In the genomic region with DNA sequence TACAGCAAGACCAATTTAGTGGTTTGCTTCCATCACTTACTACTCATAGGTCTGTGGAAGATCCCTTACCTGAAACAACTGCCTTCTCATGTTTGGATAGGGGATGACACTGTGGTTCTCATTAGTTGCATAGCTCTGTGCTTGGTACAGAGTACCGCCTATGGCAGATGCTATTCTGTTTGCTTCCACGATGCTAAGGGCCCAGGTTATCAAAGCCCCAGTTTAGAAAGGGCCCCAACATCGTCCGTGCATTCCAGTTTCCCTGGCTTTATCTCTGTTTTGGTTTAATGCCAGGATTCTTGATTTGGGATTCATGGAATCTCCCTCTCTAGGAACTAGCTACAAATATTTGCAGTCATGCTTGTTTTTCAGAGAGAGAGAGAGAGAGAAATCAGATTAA, we compare ENCODE assay signal across 24 mouse cellular contexts.
DNase-seq lines count a peak whose midpoint lies in the region; ATAC-seq lines count a peak whose summit lies in the region.
"Had no signal": no experiment of that assay in that cellular context is flagged by ENCODE, and none has a peak within 500 bp of the region (broad histone marks: within the 10 kb centered on the region; RNA-seq: fewer than 3 reads in every experiment).

No protein-coding gene starts in this region.

- WGBS in heart, embryonic 13.5 days: 27% methylated on average over 4 of the region's 4 CpGs
- WGBS in heart, embryonic 16.5 days: 19% methylated on average over 4 of the region's 4 CpGs

- H3K27me3 ChIP-seq in heart, embryonic 13.5 days (replicated peaks): no peaks in the 10 kb centered on the region
- no peaks in the 10 kb centered on the region for H3K27me3 ChIP-seq in heart, embryonic 16.5 days (ENCODE audit: control insufficient read depth, insufficient read depth, low read length)
- H3K27me3 ChIP-seq: CH12.LX; forebrain, embryonic 13.5 days; heart, embryonic 12.5 days had no signal

- peak; percentile 28 for DNase-seq in heart, adult 11 months
- no peak for DNase-seq in heart, adult 9 months (ENCODE audit: low spot score in 2 of 2)
- no peak for DNase-seq in heart, adult 18-20 months
- DNase-seq in heart, postnatal 14 days: no peak
- DNase-seq: adrenal gland, postnatal 10 days; adrenal gland, postnatal 36 days; B cell, adult 2 months; cerebellum, adult 18-20 months; cerebellum, adult 9-10 months; cerebellum, postnatal 14 days; kidney, adult 18-20 months; kidney, adult 9 months had no signal

- intact Hi-C loops in heart, postnatal 14 days (cut with DNase I): no loop called here

- H3K36me3 ChIP-seq in heart, embryonic 13.5 days: no peaks in the 10 kb centered on the region
- H3K36me3 ChIP-seq in heart, embryonic 16.5 days (ENCODE audit: control insufficient read depth, insufficient read depth): no peaks in the 10 kb centered on the region
- H3K36me3 ChIP-seq: forebrain, embryonic 10.5 days; G1E; heart, embryonic 12.5 days had no signal

- peak overlapping the region; percentile 7; the same call in 1 of the 2 replicates for H3K4me2 ChIP-seq in heart, embryonic 13.5 days
- H3K4me2 ChIP-seq in heart, embryonic 16.5 days (ENCODE audit: low read depth, low read length): no peak overlapping the region
- H3K4me2 ChIP-seq: forebrain, embryonic 13.5 days; heart, embryonic 12.5 days; hindbrain, embryonic 14.5 days had no signal

- no peak overlapping the region for H3K4me3 ChIP-seq in heart, embryonic 13.5 days
- no peak overlapping the region for H3K4me3 ChIP-seq in heart, embryonic 16.5 days (ENCODE audit: low read length)
- H3K4me3 ChIP-seq: forebrain, embryonic 10.5 days; forebrain, embryonic 13.5 days; heart, embryonic 12.5 days had no signal

- peak overlapping the region; percentile 54 for H3K27ac ChIP-seq in heart, embryonic 13.5 days (replicated peaks)
- H3K27ac ChIP-seq in heart, embryonic 16.5 days (ENCODE audit: low read length): no peak overlapping the region
- H3K27ac ChIP-seq: forebrain, embryonic 10.5 days; forebrain, embryonic 13.5 days; hindbrain, embryonic 14.5 days; hindbrain, postnatal 0 days had no signal

- no peaks in the 10 kb centered on the region for H3K9me3 ChIP-seq in heart, embryonic 13.5 days
- no peaks in the 10 kb centered on the region for H3K9me3 ChIP-seq in heart, embryonic 16.5 days (replicated peaks; ENCODE audit: control insufficient read depth, low read length)
- H3K9me3 ChIP-seq: forebrain, embryonic 10.5 days; forebrain, embryonic 13.5 days; heart, embryonic 12.5 days had no signal

- H3K9ac ChIP-seq in heart, embryonic 13.5 days: no peak overlapping the region
- H3K9ac ChIP-seq in heart, embryonic 16.5 days (ENCODE audit: low read length): no peak overlapping the region
- H3K9ac ChIP-seq: forebrain, embryonic 13.5 days; heart, embryonic 12.5 days; hindbrain, embryonic 14.5 days had no signal

- ATAC-seq in heart, embryonic 13.5 days (ENCODE audit: extremely low read depth, insufficient number of reproducible peaks, low FRiP score, low TSS enrichment): no peak
- ATAC-seq in heart, embryonic 16.5 days (replicated peaks; ENCODE audit: extremely low read depth, insufficient read depth, low FRiP score): peak; percentile 72
- ATAC-seq: forebrain, embryonic 13.5 days; forebrain, embryonic 16.5 days; hindbrain, postnatal 0 days; inflammation-experienced regulatory T-cells, adult 6 months; Patski had no signal

- peaks cover 25% of the 10 kb centered on the region for H3K4me1 ChIP-seq in heart, embryonic 13.5 days
- H3K4me1 ChIP-seq in heart, embryonic 16.5 days (ENCODE audit: control insufficient read depth, insufficient read depth, low read length): peaks cover 19% of the 10 kb centered on the region
- H3K4me1 ChIP-seq: forebrain, embryonic 10.5 days; forebrain, embryonic 13.5 days had no signal
